Mouse (Mus musculus): ENCODE measurements around the gene Ppp3ca.

DNA sequence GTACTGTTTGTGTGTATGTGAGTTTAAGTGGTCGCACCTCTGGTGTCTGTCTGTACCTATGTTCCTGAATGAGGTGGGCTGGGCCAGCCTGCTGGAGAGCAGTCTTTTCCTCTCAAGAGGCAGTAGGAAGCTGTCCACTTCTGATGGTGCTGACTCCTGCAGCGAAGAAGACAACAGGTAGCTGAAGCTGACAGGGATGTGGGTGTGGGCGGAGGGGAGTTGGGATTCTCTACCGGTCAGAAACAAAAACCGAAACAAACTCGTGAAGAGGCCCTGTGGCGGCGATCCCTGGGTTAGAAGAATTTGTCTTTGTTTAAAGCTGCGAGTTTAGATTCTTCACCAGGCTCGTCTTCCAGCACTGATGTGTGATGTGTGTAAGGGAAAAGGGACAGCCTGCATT, 60.1 kb downstream of the Ppp3ca start:
- TF ChIP-seq POLR2A (IDR thresholded peaks at IDR 0.05; ENCODE audit: extremely low read depth, insufficient read depth, low read length) (no peak), CTCF (IDR thresholded peaks at IDR 0.05; ENCODE audit: extremely low read depth, insufficient read depth, low read length) (no peak)
